Mouse (Mus musculus) thymus, postnatal 36 days (tissue): Measurements from ENCODE around the gene Mgst3.
"Not testable (repeated sequence)": the region's sequence is repeated elsewhere in the genome, so short reads cannot be mapped to it uniquely, and the experiment has no call there.

ENCODE experiments used
- DNase-seq, 2 experiments: peaks; one replicate each; pipeline ENCODE4 v3.0.0; 2022; ENCODE audit warnings: mixed read lengths in 2 of 2

Mgst3 gene

GRCm38 (mm10) chr1:167357387-167357786 lies 36.3 kb downstream of the Mgst3 start:
- DNase-seq = no peak

GRCm38 (mm10) chr1:167352403-167352802 lies 41.2 kb downstream of the Mgst3 start:
- DNase-seq = no peak

- no peak for DNase-seq
Observed at GRCm38 (mm10) chr1:167350597-167351415, 42.8 kb downstream of the Mgst3 start.

- peak; percentile 81 to 82 for DNase-seq
Observed at GRCm38 (mm10) chr1:167349815-167350596, 43.6 kb downstream of the Mgst3 start, which contains the start of gene Aldh9a1. TSS of gene Aldh9a1 (plus strand) at chr1:167349991.

GRCm38 (mm10) chr1:167349206-167349605 lies 44.4 kb downstream of the Mgst3 start:
- not testable (repeated sequence) for DNase-seq

- not testable (repeated sequence) for DNase-seq
Observed at GRCm38 (mm10) chr1:167345994-167346520, 47.6 kb downstream of the Mgst3 start.

GRCm38 (mm10) chr1:167342831-167343230 lies 50.8 kb downstream of the Mgst3 start:
- no peak for DNase-seq

- DNase-seq = no peak
Observed at GRCm38 (mm10) chr1:167340910-167341528, 52.6 kb downstream of the Mgst3 start.

- peak; percentile 7 to 32 for DNase-seq
Observed at GRCm38 (mm10) chr1:167340111-167340787, 53.4 kb downstream of the Mgst3 start.

- no peak for DNase-seq
Observed at GRCm38 (mm10) chr1:167339177-167339781, 54.4 kb downstream of the Mgst3 start.

GRCm38 (mm10) chr1:167337463-167338095 lies 56.1 kb downstream of the Mgst3 start:
- DNase-seq = peak; percentile 71 to 76

- DNase-seq = no peak
Observed at GRCm38 (mm10) chr1:167336398-167336797, 57.2 kb downstream of the Mgst3 start.

- no peak for DNase-seq
Observed at GRCm38 (mm10) chr1:167331106-167331505, 62.5 kb downstream of the Mgst3 start.

- DNase-seq = no peak
Observed at GRCm38 (mm10) chr1:167328776-167329175, 64.9 kb downstream of the Mgst3 start.
